Mouse (Mus musculus): Measurements from ENCODE around the gene Tle2.

The Tle2 gene

GRCm38 (mm10) chr10:81604968-81605665, 30.8 kb downstream of the Tle2 start:
- peak; percentile 74 to 84 for DNase-seq (ENCODE audit: low spot score in 2 of 2)

DNA sequence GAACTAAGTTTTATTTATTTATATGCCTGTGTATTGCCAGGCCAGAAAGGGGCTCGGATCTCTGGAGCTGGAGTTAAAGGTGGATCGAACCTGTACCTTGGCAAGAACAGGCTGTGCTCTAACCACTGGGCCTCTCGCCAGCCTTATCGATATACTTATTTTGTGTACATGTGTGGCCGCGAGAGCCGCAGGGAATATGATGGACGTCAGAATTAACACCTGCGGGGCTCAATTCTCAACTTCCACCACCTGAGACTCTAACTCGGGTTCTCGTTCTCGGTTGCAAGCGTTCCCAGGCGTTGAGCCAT, 31.3 kb downstream of the Tle2 start:
- peak in 1 of 2 experiments; percentile 49 for DNase-seq (ENCODE audit: low spot score in 2 of 2)

- DNase-seq (ENCODE audit: low spot score in 2 of 2), result peak; percentile 91 to 96
Observed at GRCm38 (mm10) chr10:81605974-81606751, 31.8 kb downstream of the Tle2 start, which contains the start of gene BC025920. Gene BC025920 (plus strand): TSS chr10:81606270.

- DNase-seq (ENCODE audit: low spot score in 2 of 2), result no peak
Observed at GRCm38 (mm10) chr10:81608308-81608707, 33.9 kb downstream of the Tle2 start.

DNA sequence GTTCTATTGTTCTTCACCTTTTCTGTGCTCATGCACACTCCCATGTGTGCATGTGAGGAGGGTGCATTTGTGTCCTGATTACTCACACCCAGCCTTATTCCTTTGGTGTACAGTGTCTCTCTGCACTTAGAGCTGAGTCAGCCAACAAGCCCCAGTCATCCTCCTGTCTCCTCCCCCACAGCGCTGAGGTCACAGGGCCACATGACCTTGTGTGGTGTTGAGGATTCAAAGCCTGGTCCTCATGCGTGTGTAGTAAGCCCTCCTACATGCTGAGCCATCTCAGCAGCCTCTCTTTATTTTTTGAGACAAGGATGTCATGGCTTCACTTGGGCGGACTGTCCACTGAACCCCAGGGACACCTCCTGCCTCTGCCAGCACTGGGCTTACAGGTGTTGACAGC, 38.4 kb downstream of the Tle2 start:
- DNase-seq (ENCODE audit: low spot score in 2 of 2), result no peak

DNA sequence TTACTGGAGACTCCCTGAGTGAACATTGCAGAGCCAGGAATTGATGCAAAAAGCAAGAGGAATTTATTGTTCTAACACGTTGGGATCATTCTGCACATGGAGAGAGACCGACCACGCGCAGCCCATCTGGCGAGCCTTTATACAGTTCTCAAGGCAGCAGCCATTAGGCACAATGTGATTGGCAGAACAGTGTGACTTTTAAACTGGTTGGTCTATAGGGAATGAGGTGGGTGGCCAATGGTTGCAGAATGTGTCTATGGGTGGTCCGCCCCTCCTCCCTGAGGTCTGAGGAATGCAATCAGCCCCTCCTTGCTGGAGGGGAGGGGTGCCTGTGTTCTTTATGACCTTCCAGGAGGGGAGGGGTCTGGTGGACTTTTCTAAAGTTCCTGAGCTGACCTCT, 41.1 kb downstream of the Tle2 start:
- no peak for DNase-seq (ENCODE audit: low spot score in 2 of 2)

- no peak for DNase-seq (ENCODE audit: low spot score in 2 of 2)
Observed at GRCm38 (mm10) chr10:81619976-81620375, 45.6 kb downstream of the Tle2 start.

DNA sequence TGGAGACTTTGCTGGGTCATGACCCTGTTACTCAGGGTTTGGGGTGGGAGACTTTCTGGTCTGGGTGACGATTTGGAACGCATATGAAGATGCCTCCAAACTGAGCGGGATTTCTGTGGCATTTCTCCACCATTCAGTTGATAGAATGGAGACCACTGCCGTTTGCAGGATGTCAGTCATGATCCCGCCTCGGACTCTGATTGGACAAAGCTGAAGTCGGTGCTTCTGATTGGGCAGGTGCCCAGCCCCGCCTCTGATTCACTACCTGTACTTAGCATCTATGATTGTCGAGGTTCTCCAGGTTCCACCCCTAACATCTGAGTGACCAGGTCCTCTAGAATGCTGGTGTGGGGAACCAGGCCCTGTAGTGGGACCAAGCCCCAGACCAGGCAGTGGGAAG, 46.4 kb downstream of the Tle2 start:
- DNase-seq (ENCODE audit: low spot score in 2 of 2), result no peak

DNA sequence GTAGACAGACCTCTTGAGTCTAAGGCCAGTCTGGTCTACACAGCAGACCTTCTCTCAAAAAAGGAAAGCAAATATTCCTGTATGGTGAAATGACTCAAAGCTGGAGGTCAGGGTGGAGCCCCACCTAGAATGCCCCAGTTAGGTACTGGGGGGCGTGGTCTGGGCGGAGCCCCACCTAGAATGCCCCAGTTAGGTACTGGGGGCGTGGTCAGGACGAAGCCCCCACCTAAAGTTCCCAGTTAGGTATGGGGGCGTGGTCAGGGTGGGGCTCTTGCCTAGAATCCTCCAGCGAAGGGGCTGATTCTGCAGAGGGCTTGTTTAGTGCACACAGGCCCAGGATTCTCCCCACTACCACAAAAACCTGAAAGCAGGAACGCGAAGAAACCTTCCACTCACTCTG, 49.1 kb downstream of the Tle2 start:
- DNase-seq (ENCODE audit: low spot score in 2 of 2), result no peak

DNA sequence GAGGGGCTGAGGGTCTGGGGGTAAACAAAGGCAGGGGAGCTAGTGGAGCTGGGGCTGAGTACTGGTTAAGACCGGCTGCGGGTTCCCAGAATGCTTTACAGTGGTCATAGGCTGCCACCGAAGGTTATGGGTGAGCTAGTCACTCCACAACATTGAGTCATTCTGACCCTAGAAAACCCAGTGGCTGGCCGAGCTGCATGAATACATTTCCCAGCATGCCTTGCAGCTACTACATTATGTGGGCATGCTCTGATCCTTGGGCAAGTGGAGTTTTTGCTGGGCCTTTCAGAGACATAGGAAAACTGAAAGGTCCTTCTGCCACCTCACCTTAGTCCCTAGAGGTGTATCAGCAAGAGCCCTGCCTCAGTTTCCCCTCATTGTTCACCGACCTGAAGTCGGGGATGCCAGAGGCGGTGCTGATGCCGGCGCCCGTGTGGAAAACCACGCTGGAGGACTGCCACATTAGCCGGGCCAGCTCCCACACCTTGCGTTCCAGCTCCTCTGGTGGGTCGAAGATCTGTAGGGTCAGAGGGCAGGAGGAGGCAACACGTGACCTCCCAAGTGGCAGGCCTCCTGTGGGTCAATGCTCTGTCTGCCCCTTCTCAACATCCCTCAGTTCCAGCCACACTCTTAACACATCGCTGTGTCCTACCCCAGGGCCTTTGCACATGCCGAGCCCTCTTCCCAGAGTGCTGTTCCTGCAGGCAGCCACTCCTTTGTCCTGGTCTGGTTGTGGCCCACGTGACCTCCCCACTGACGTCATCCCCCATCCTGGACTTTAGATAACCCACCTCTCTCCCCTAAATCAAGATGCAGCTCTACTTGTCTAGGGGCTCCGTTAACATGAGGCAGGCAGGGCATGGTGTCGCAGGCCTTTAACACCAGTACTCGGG, 52.0 kb downstream of the Tle2 start:
- DNase-seq (ENCODE audit: low spot score in 2 of 2), result no peak

GRCm38 (mm10) chr10:81626994-81627835, 52.9 kb downstream of the Tle2 start, which contains the start of gene Sirt6:
Gene Sirt6 (minus strand): TSS chr10:81627797.
- peak; percentile 89 to 94 for DNase-seq (ENCODE audit: low spot score in 2 of 2)

- no peak for DNase-seq (ENCODE audit: low spot score in 2 of 2)
Observed at GRCm38 (mm10) chr10:81627836-81628220, 53.5 kb downstream of the Tle2 start.

GRCm38 (mm10) chr10:81628390-81628789, 54.0 kb downstream of the Tle2 start, which contains the start of gene Ankrd24:
Gene Ankrd24 (plus strand): TSS chr10:81628540.
- no peak for DNase-seq (ENCODE audit: low spot score in 2 of 2)

- DNase-seq (ENCODE audit: low spot score in 2 of 2), result peak; percentile 81 to 82
Observed at GRCm38 (mm10) chr10:81633253-81634099, 59.1 kb downstream of the Tle2 start.

GRCm38 (mm10) chr10:81636338-81636737, 62.0 kb downstream of the Tle2 start:
- DNase-seq (ENCODE audit: low spot score in 2 of 2), result no peak

GRCm38 (mm10) chr10:81638101-81638500, 63.7 kb downstream of the Tle2 start:
- DNase-seq (ENCODE audit: low spot score in 2 of 2), result no peak

Data from right cerebral cortex, postnatal 36 days (tissue).